Mouse (Mus musculus): ENCODE measurements around the gene Gimap3. TPM values are rescaled to one million over a fixed set of nuclear protein-coding genes. Genes with fewer than 3 reads are reported as not detected.

Gene Gimap3
- polyA plus RNA-seq, 1 experiment from 2014 or later: not detected

- WGBS: 77% methylated on average over 3 of the region's 3 CpGs
These were observed 30.0 kb downstream of the Gimap3 start for GRCm38 (mm10) chr6:48740501-48741169.

GRCm38 (mm10) chr6:48739780-48740055 lies 30.9 kb downstream of the Gimap3 start:
- H3K4me3 ChIP-seq: no peak overlapping the region
- WGBS: 98% methylated on average over 3 of the region's 3 CpGs
- H3K9ac ChIP-seq: no peak overlapping the region
- H3K4me2 ChIP-seq: no peak overlapping the region
- H3K4me1 ChIP-seq (replicated peaks): peaks cover 17% of the 10 kb centered on the region
- no peaks in the 10 kb centered on the region for H3K9me3 ChIP-seq
- peaks cover 45% of the 10 kb centered on the region for H3K27me3 ChIP-seq
- no peak overlapping the region for H3K27ac ChIP-seq
- no peak for ATAC-seq (ENCODE audit: low FRiP score)
- no peaks in the 10 kb centered on the region for H3K36me3 ChIP-seq

More at GRCm38 (mm10) chr6:48740501-48741169, 30.0 kb downstream of the Gimap3 start:
- H3K36me3 ChIP-seq: no peaks in the 10 kb centered on the region
- peaks cover 17% of the 10 kb centered on the region for H3K4me1 ChIP-seq (replicated peaks)
- no peaks in the 10 kb centered on the region for H3K9me3 ChIP-seq
- H3K9ac ChIP-seq: no peak overlapping the region
- peaks cover 52% of the 10 kb centered on the region for H3K27me3 ChIP-seq
- H3K27ac ChIP-seq: no peak overlapping the region
- H3K4me2 ChIP-seq: no peak overlapping the region
- H3K4me3 ChIP-seq: no peak overlapping the region
- no peak for ATAC-seq (ENCODE audit: low FRiP score)

GRCm38 (mm10) chr6:48738961-48739779 lies 31.5 kb downstream of the Gimap3 start, which contains the start of gene Gimap1:
Gimap1 (plus strand) TSS chr6:48739054.
- Histone ChIP-seq H3K9me3 (no peaks in the 10 kb centered on the region), H3K4me2 (no peak within 1 kb of the TSS), H3K4me3 (no peak within 1 kb of the TSS), H3K9ac (no peak within 1 kb of the TSS), H3K36me3 (no peaks in the 10 kb centered on the region), H3K4me1 (replicated peaks) (peaks cover 17% of the 10 kb centered on the region), H3K27ac (no peak within 1 kb of the TSS), H3K27me3 (peaks cover 42% of the 10 kb centered on the region)
- 87% methylated on average over 15 of the region's 15 CpGs for WGBS
- ATAC-seq (ENCODE audit: low FRiP score): no peak

GRCm38 (mm10) chr6:48737688-48738087 lies 33.0 kb downstream of the Gimap3 start:
- Histone ChIP-seq H3K4me2 (no peak overlapping the region), H3K4me1 (replicated peaks) (peaks cover 11% of the 10 kb centered on the region), H3K27me3 (peaks cover 27% of the 10 kb centered on the region), H3K27ac (no peak overlapping the region), H3K9ac (no peak overlapping the region), H3K9me3 (no peaks in the 10 kb centered on the region), H3K4me3 (no peak overlapping the region), H3K36me3 (no peaks in the 10 kb centered on the region)
- WGBS: 93% methylated on average over 5 of the region's 5 CpGs
- no peak for ATAC-seq (ENCODE audit: low FRiP score)

- WGBS: 87% methylated on average over 2 of the region's 2 CpGs
- ATAC-seq (ENCODE audit: low FRiP score): no peak
- no peak overlapping the region for H3K4me2 ChIP-seq
- peaks cover 5% of the 10 kb centered on the region for H3K4me1 ChIP-seq (replicated peaks)
- H3K27me3 ChIP-seq: peaks cover 21% of the 10 kb centered on the region
- H3K27ac ChIP-seq: no peak overlapping the region
- H3K36me3 ChIP-seq: no peaks in the 10 kb centered on the region
- H3K9ac ChIP-seq: no peak overlapping the region
- no peak overlapping the region for H3K4me3 ChIP-seq
- no peaks in the 10 kb centered on the region for H3K9me3 ChIP-seq
These were observed 33.6 kb downstream of the Gimap3 start for GRCm38 (mm10) chr6:48737053-48737452.

- Histone ChIP-seq H3K4me1 (replicated peaks) (no peaks in the 10 kb centered on the region), H3K9me3 (no peaks in the 10 kb centered on the region)
These were observed 37.0 kb downstream of the Gimap3 start for GRCm38 (mm10) chr6:48733660-48734059.

GRCm38 (mm10) chr6:48732864-48733304 lies 37.8 kb downstream of the Gimap3 start:
- H3K36me3 ChIP-seq: no peaks in the 10 kb centered on the region
- H3K9me3 ChIP-seq: no peaks in the 10 kb centered on the region
- H3K9ac ChIP-seq: no peak overlapping the region
- H3K4me3 ChIP-seq: no peak overlapping the region
- H3K27ac ChIP-seq: no peak overlapping the region
- H3K4me2 ChIP-seq: no peak overlapping the region
- WGBS: 60% methylated on average over 8 of the region's 8 CpGs
- ATAC-seq (ENCODE audit: low FRiP score): no peak
- H3K4me1 ChIP-seq (replicated peaks): no peaks in the 10 kb centered on the region
- no peaks in the 10 kb centered on the region for H3K27me3 ChIP-seq

More at GRCm38 (mm10) chr6:48733660-48734059, 37.0 kb downstream of the Gimap3 start:
- 81% methylated on average over 1 of the region's 1 CpGs for WGBS
- no peak overlapping the region for H3K4me2 ChIP-seq
- H3K27me3 ChIP-seq: no peaks in the 10 kb centered on the region
- H3K9ac ChIP-seq: no peak overlapping the region
- no peak overlapping the region for H3K27ac ChIP-seq
- H3K36me3 ChIP-seq: no peaks in the 10 kb centered on the region
- no peak for ATAC-seq (ENCODE audit: low FRiP score)
- no peak overlapping the region for H3K4me3 ChIP-seq

GRCm38 (mm10) chr6:48727761-48728160 lies 42.9 kb downstream of the Gimap3 start:
- Histone ChIP-seq H3K27me3 (no peaks in the 10 kb centered on the region), H3K4me2 (no peak overlapping the region), H3K4me1 (replicated peaks) (0 out of 2 replicates have a peak, but pooled peaks cover 2% of the 10 kb centered on the region), H3K9ac (no peak overlapping the region), H3K27ac (no peak overlapping the region), H3K4me3 (no peak overlapping the region), H3K9me3 (no peaks in the 10 kb centered on the region), H3K36me3 (no peaks in the 10 kb centered on the region)
- ATAC-seq (ENCODE audit: low FRiP score): no peak
- WGBS: 92% methylated on average over 5 of the region's 5 CpGs

- H3K36me3 ChIP-seq: no peaks in the 10 kb centered on the region
- WGBS: 0% methylated on average over 1 of the region's 1 CpGs
- 0 out of 2 replicates have a peak, but pooled peaks cover 2% of the 10 kb centered on the region for H3K4me1 ChIP-seq (replicated peaks)
- no peak overlapping the region for H3K4me3 ChIP-seq
- no peak overlapping the region for H3K9ac ChIP-seq
- no peaks in the 10 kb centered on the region for H3K9me3 ChIP-seq
- H3K27ac ChIP-seq: no peak overlapping the region
- H3K4me2 ChIP-seq: no peak overlapping the region
- 0 out of 2 replicates have a peak, but pooled peaks have one; percentile 36 for ATAC-seq (ENCODE audit: low FRiP score)
- H3K27me3 ChIP-seq: no peaks in the 10 kb centered on the region
These were observed 45.2 kb downstream of the Gimap3 start for GRCm38 (mm10) chr6:48725476-48725875.

GRCm38 (mm10) chr6:48723468-48723867 lies 47.2 kb downstream of the Gimap3 start:
- no peak overlapping the region for H3K4me3 ChIP-seq
- 0 out of 2 replicates have a peak, but pooled peaks cover 2% of the 10 kb centered on the region for H3K4me1 ChIP-seq (replicated peaks)
- no peak for ATAC-seq (ENCODE audit: low FRiP score)
- H3K9me3 ChIP-seq: no peaks in the 10 kb centered on the region
- H3K36me3 ChIP-seq: no peaks in the 10 kb centered on the region
- H3K27me3 ChIP-seq: no peaks in the 10 kb centered on the region
- H3K4me2 ChIP-seq: no peak overlapping the region
- 88% methylated on average over 8 of the region's 8 CpGs for WGBS
- H3K9ac ChIP-seq: no peak overlapping the region
- H3K27ac ChIP-seq: no peak overlapping the region

GRCm38 (mm10) chr6:48720326-48720725 lies 50.3 kb downstream of the Gimap3 start:
- Histone ChIP-seq H3K4me3 (no peak overlapping the region), H3K4me2 (no peak overlapping the region), H3K36me3 (no peaks in the 10 kb centered on the region), H3K27me3 (no peaks in the 10 kb centered on the region), H3K9me3 (no peaks in the 10 kb centered on the region), H3K27ac (no peak overlapping the region), H3K4me1 (replicated peaks) (no peaks in the 10 kb centered on the region), H3K9ac (no peak overlapping the region)
- no peak for ATAC-seq (ENCODE audit: low FRiP score)
- WGBS: 81% methylated on average over 4 of the region's 4 CpGs

GRCm38 (mm10) chr6:48718455-48718854 lies 52.2 kb downstream of the Gimap3 start, which contains the start of the genes Gm28053 and Gimap7:
Gm28053 (plus strand) TSS chr6:48718607.
Gimap7 (plus strand) TSS chr6:48718621.
- Histone ChIP-seq H3K36me3 (no peaks in the 10 kb centered on the region), H3K4me2 (no peak within 1 kb of the TSS), H3K27ac (no peak within 1 kb of the TSS), H3K9me3 (no peaks in the 10 kb centered on the region), H3K27me3 (no peaks in the 10 kb centered on the region), H3K9ac (no peak within 1 kb of the TSS), H3K4me1 (replicated peaks) (no peaks in the 10 kb centered on the region), H3K4me3 (no peak within 1 kb of the TSS)
- 50% methylated on average over 2 of the region's 2 CpGs for WGBS
- ATAC-seq (ENCODE audit: low FRiP score): no peak
